Mouse (Mus musculus) gastrocnemius, adult 2 months (tissue): Measurements from ENCODE around the gene Rsrc2. TPM values are rescaled to one million over a fixed set of nuclear protein-coding genes. Genes with fewer than 3 reads are reported as not detected.
"Not testable (repeated sequence)": the region's sequence is repeated elsewhere in the genome, so short reads cannot be mapped to it uniquely, and the experiment has no call there.

Source experiments
- DNase-seq: peaks from one replicate; pipeline ENCODE4 v3.0.0; 2022
- H3K27ac ChIP-seq: fragments of 200-600 bp; 2 replicates; pipeline ENCODE4 v1.8.1; 2022; ENCODE audit warnings: mild to moderate bottlenecking
- H3K4me3 ChIP-seq: fragments of 200-600 bp; 2 replicates; pipeline ENCODE4 v1.8.1; 2022; ENCODE audit warnings: mild to moderate bottlenecking, moderate library complexity
- CTCF ChIP-seq: fragments of 200-600 bp; IDR thresholded peaks from 2 replicates; pipeline ENCODE4 v1.8.1; 2022; ENCODE audit warnings: antibody characterized with exemption, mild to moderate bottlenecking, moderate library complexity
- intact Hi-C: fragments of 180-260 bp; cut with DNase I; formaldehyde crosslinking; loops from one replicate; pipeline ENCODE4 v1.15.1; 2025
- total RNA-seq, 2 experiments: library from RNA; stranded (reverse); gene quantifications; 2 replicates each; pipeline ENCODE4 v1.2.3; 2021

The Rsrc2 gene
- total RNA-seq, 2 experiments from 2014 or later, result 39.4 to 41.2 TPM

DNA sequence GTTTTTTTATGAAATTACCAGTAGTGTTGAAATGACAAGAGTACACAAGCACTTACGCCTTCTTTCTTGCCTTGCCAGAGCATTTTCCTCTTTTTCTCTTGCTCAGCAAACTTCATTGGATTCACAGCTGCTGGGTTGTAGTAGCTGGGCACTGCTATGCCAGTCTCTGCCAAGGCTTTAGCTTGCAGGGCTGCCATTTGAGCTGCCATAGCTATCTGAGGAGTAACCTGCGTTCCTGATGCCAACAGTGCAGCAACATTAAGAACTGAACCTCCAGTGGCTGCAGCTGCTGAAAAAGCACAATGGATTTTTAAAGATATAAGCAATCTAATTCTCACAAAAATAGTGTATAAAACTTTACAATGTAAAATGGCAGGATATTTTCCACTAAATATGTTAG, 18.2 kb downstream of the Rsrc2 start:
- TF ChIP-seq CTCF, result no peak
- DNase-seq, result peak; percentile 56
- 0 out of 2 replicates have a peak overlapping the region, but pooled peaks have one; percentile 24 for H3K27ac ChIP-seq
- intact Hi-C loops, result no loop called here
- no peak overlapping the region for H3K4me3 ChIP-seq

DNA sequence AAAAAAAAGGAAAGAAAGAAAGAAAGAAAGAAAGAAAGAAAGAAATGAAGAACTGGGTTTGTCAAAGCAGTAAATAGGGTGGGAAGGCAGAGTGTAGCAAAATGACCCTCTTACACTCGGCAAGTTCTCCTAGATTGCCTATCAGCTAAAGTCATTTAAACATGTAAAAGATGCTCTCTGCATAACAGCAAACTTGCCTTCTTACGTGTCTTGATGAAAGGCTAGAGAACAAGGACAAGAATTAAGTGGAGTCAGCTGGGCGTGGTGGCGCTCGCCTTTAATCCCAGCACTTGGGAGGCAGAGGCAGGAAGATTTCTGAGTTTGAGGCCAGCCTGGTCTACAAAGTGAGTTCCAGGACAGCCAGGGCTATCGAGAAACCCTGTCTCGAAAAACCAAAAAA, 25.4 kb downstream of the Rsrc2 start:
- intact Hi-C loops, H3K4me3 ChIP-seq, H3K27ac ChIP-seq, DNase-seq: not testable (repeated sequence)

DNA sequence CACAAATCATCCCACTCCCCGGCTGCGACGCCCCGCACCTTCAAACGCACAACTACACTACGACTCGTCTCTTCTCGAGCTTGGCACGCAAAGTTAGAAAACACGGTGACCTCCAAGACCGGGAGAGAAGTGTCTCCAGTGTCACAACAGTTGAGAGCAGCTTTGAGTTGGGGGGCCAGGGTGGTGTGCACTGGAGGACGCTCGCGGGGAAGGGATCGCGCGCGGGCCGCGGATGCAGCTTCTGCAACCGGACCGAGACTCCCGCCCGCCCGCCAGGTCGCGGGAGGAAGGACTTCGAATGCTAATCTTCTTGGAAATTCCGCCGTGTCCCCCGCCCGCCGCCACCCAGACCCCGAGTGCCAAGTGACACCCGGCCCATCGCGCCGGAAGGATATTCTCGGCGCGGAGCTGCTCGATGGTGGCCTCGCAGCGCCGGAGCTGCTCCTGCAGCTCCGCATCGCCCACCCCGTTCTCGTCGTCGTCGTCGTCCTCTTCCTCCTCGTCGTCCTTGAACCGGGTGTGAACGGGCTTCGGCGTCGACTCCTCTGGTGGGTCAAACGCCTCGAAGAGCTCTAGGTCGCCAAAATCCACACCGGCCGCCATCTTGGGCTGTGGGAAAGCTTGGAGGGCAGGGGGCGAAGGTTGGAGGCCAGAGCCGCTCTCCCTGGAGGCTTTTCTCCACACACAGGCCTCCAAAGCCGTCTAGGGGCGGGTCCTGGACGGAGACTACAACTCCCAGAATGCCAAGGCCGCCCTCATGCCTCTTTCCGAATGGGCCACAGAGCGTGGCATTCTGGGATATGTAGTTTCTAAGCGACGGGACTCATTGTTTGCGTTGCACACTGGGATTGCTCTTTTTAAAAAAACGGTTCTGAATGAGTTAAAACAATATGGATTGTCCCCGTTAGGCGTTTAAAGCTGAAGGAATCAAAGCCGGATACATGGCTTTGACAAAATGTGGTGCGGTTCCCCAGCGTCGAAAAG, 28.6 kb downstream of the Rsrc2 start, which contains the start of gene Zcchc8:
TSS of gene Zcchc8 (minus strand) at position 773 of the 984 bp plus-strand sequence.
- DNase-seq, result peak; percentile 96
- intact Hi-C loops, result no loop called here
- Histone ChIP-seq H3K27ac (peak within 1 kb of the TSS; percentile 94), H3K4me3 (peak within 1 kb of the TSS; percentile 95)
- TF ChIP-seq CTCF, result no peak

DNA sequence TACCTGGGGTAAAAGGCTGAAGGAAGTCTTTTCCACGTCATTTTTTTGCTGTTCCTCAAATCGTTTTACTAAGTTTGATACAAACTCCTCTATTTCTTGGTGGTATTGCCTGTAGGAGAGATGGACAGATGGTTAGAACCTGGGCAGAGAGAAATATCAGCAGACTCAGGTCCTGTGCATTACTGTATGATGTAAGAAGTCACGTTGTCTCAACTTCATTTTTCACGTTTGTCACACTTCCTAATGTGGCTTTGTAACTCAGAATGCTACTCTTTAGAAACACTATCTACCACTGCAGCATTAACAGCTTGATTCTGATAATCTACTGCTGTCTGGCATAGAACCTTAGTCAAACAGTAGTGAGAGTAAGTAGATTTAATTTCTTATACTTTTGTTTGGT, 34.6 kb downstream of the Rsrc2 start:
- no peak for DNase-seq
- no peak for TF ChIP-seq CTCF
- no peak overlapping the region for H3K27ac ChIP-seq
- H3K4me3 ChIP-seq, result no peak overlapping the region
- intact Hi-C loops, result no loop called here

DNA sequence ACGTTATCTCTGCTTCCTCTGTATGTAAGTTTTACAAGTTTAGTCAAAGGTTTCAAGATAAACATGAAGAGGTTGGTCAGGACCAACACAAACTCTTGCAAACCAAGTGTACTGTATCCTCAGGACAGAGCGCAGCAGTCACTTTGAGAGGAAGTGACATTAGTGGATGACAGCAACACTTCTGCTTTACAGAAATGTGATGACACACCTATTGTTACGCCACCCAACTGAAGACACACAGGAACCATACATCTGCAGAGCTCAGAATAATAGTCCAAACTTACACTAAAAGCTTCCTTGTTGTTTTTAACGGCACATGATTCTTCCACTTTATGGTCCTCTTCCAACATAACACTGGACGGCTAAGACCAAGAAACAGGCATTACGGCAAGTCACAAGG, 35.4 kb downstream of the Rsrc2 start:
- H3K4me3 ChIP-seq, result no peak overlapping the region
- no peak for DNase-seq
- no peak overlapping the region for H3K27ac ChIP-seq
- TF ChIP-seq CTCF, result no peak
- intact Hi-C loops, result no loop called here

DNA sequence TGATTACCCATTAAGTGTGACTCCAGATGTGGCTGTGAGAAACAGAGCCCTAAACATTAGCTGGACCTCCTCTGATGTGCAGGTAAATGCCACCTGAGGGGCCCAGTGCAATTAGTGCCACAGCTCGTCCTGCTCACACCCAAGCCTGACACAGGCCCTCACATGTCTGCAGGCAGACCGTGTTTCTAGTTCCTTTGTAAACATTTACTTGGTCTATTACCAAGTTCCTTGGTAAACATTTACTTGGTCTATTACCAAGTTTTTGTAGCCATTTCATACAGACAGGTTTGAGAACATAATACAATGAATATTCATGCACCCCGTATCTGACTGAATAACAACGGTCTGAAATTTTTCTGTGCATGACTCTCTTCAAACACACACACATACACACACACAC, 39.6 kb downstream of the Rsrc2 start:
- H3K27ac ChIP-seq, result no peak overlapping the region
- intact Hi-C loops, result no loop called here
- TF ChIP-seq CTCF, result no peak
- no peak for DNase-seq
- no peak overlapping the region for H3K4me3 ChIP-seq

DNA sequence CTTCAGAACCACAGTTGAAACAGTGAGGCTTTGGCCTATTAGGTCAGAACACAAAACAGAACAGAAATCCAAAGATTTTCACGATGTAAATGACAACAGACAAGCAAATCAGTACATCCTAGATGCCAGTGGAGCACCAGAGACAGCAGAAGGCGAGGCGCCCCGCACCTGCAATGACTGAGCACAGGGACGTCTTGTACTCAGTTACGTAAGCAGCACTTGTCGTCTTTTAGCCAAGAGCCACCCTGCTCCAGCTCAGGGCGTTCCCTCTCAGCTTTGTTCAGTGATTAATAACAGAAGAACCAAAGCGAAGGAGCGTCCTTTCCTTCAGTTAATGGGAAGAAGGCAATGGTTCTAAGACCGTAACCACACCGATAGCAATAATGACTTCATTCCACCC, 40.6 kb downstream of the Rsrc2 start:
- TF ChIP-seq CTCF, result no peak
- no peak overlapping the region for H3K4me3 ChIP-seq
- intact Hi-C loops, result no loop called here
- 0 out of 2 replicates have a peak overlapping the region, but pooled peaks have one; percentile 12 for H3K27ac ChIP-seq
- DNase-seq, result peak; percentile 42

DNA sequence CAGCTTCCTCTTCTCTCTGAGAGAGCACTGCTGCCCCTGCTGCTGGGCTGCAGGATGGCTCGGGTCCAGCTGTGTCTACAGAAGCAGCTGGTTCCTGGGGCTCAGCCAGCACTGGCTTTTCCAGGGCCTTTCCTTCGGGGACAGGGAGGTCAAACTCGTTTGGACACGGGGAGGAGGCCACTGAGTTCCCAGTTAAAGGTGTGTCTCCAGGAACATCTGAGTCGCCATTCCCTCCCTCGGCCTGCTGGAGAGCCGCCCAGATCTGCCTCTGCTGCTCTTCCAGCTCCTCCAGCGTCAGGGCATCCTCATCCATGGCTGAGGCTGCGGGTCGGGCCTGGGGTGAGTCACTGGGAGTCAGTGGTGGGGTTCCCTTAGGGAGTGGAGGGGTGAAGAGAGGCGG, 48.6 kb downstream of the Rsrc2 start:
- Histone ChIP-seq H3K27ac (peak overlapping the region; percentile 69), H3K4me3 (no peak overlapping the region)
- intact Hi-C loops, result no loop called here
- peak; percentile 85 for DNase-seq
- no peak for TF ChIP-seq CTCF

DNA sequence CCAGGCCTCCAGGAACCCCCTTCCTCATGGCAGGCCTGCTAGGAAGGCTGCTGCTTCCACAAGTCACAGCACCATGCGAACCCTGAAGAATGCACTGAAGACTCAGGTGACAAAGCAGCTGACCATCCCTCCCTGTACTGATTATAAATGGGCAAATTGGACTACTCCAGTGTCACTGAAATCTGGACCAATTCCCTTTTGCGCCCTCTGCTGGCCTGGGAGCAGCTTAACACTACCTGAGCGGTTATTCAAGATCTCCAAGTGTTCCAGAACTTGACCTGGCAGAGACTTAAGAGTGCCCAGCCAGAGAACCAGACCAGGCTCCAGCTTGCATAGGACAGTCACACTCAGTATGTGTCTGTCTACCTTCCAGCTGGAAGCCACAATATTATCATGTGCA, 50.0 kb downstream of the Rsrc2 start:
- peak; percentile 87 for TF ChIP-seq CTCF
- DNase-seq, result peak; percentile 89
- H3K4me3 ChIP-seq, result no peak overlapping the region
- H3K27ac ChIP-seq, result peak overlapping the region; percentile 69; the same call in 1 of the 2 replicates
- intact Hi-C loops, result loop anchor here (1.0 to 5.0 kb wide), 3 partner anchors 14 to 73 kb away; partner anchors contain the start of gene Clip1

DNA sequence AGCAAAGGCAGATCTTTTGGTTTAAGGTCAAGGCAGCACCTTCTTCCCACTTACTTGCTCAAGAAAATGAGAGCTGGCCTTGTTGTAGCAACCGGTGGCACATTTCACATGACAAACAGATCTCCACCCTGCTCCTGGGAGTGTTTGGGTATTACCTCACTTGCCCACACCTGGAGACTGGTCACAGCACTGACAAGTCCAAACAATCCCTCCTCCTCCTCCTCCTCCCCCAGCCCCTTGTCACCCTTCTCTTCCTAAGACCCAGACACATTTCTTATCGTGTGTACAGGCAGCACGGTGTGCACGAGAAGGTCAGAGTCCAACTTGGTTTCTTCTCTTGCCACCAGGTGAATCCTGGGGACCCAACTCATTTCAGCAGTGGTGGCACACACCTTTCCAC, 52.3 kb downstream of the Rsrc2 start:
- TF ChIP-seq CTCF, result no peak

DNA sequence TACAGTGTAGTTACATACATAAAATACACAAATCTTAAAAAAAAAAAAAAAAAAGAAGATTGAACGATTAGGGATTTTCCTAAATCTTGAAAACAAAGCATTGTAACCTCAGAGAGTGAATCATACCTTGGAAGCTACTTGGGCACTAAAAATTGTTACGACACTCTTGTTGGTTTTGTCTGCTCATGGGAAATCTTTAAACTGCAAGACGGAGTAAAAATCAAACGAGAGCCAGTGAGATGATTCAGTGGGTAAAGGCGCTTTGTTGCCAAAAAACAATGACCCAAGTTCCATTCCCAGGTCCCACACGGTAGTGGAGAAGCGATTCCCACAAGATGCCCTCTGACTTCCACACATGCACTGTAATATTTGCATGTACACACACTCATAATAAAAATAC, 53.0 kb downstream of the Rsrc2 start:
- no peak for TF ChIP-seq CTCF
- Histone ChIP-seq H3K4me3 (no peak overlapping the region), H3K27ac (no peak overlapping the region)
- intact Hi-C loops, result loop anchor here (5.0 kb wide), 1 partner anchor 39 kb away; no protein-coding TSS in a partner anchor
- no peak for DNase-seq

More for the DNA sequence above, 52.3 kb downstream of the Rsrc2 start:
- intact Hi-C loops, result loop anchor here (5.0 kb wide), 1 partner anchor 40 kb away; no protein-coding TSS in a partner anchor
- H3K27ac ChIP-seq, result no peak overlapping the region
- no peak for DNase-seq
- H3K4me3 ChIP-seq, result no peak overlapping the region

DNA sequence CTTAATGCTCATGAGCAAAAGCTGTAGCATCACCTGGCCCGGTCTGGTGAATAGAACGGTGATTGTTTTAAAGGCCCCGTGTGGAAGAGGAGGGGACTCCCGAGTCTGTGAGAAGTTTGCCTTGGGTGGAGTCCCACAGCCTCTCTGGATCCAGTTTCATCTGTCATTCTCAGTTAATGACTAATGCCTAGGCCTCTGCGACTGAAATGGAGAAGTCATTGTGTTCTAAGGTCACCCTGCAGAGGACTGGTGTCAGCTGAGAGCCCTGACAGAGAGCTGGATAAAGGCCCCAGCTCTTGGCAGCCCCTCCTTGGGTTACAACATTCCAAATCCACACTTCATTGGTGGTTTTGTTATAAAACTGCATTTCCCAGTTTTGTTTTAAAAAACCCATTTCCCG, 54.7 kb downstream of the Rsrc2 start:
- no peak for TF ChIP-seq CTCF
- DNase-seq, result peak; percentile 62
- peak overlapping the region; percentile 54 for H3K27ac ChIP-seq
- intact Hi-C loops, result no loop called here
- H3K4me3 ChIP-seq, result no peak overlapping the region
